Mouse (Mus musculus) MEL (cell line): ENCODE measurements around the gene Olfr1382.
"Not testable (repeated sequence)": the region's sequence is repeated elsewhere in the genome, so short reads cannot be mapped to it uniquely, and the experiment has no call there.

Experiments used
- CTCF ChIP-seq, 3 experiments: IDR thresholded peaks in 2 of 3; conservative IDR thresholded peaks in 1 of 3; 2 replicates each; pipeline ENCODE4 v1.5.1; 2011 to 2012; ENCODE audit warnings: low read length in 3 of 3, low read depth in 2 of 3, mild to moderate bottlenecking in 2 of 3, improper control_type of control experiment in 1 of 3, inconsistent platforms in 1 of 3, mixed read lengths in 1 of 3, moderate library complexity in 1 of 3; ENCODE audit not compliant: control insufficient read depth in 1 of 3, insufficient read depth in 1 of 3, poor library complexity in 1 of 3, severe bottlenecking in 1 of 3
- EP300 ChIP-seq, 2 experiments: IDR thresholded peaks; 2 replicates each; pipeline ENCODE4 v1.6.1; 2011; ENCODE audit warnings: improper control_type of control experiment in 2 of 2, low read length in 2 of 2, low read depth in 1 of 2, mild to moderate bottlenecking in 1 of 2
- POLR2A ChIP-seq, 2 experiments: IDR thresholded peaks; 2 replicates each; pipeline ENCODE4 v1.6.1; 2011 to 2012; ENCODE audit warnings: low read length in 2 of 2, mild to moderate bottlenecking in 2 of 2, control low read depth in 1 of 2, improper control_type of control experiment in 1 of 2, low read depth in 1 of 2, moderate library complexity in 1 of 2; ENCODE audit not compliant: control insufficient read depth in 1 of 2, insufficient read depth in 1 of 2, poor library complexity in 1 of 2
- TAL1 ChIP-seq: IDR thresholded peaks from 2 replicates; pipeline ENCODE4 v1.6.1; 2012; ENCODE audit warnings: mild to moderate bottlenecking, inconsistent platforms, low read length, moderate library complexity, mixed read lengths
- TCF12 ChIP-seq: IDR thresholded peaks from 2 replicates; pipeline ENCODE4 v1.6.1; 2014; ENCODE audit warnings: low read depth, mild to moderate bottlenecking, inconsistent platforms, low read length, improper control_type of control experiment, moderate library complexity

- not testable (repeated sequence) for TF ChIP-seq POLR2A (IDR thresholded peaks at IDR 0.05; ENCODE audit: control insufficient read depth in 1 of 2, insufficient read depth in 1 of 2, low read depth in 1 of 2, low read length in 2 of 2, poor library complexity in 1 of 2); TCF12; EP300 (IDR thresholded peaks at IDR 0.05; ENCODE audit: low read depth in 1 of 2, low read length in 2 of 2); CTCF (IDR thresholded peaks at IDR 0.05 in 2 of 3, conservative IDR thresholded peaks at IDR 0.05 in 1 of 3; ENCODE audit: control insufficient read depth in 1 of 3, insufficient read depth in 1 of 3, low read depth in 2 of 3, low read length in 3 of 3, poor library complexity in 1 of 3, severe bottlenecking in 1 of 3); TAL1
These were observed 39.3 kb upstream of the Olfr1382 start, which contains the start of gene Olfr1385 for GRCm38 (mm10) chr11:49488770-49489169.
